Mouse (Mus musculus): ENCODE results near the gene Hoxb5. TPM values are rescaled to one million over a fixed set of nuclear protein-coding genes. Genes with fewer than 3 reads are reported as not detected.

Gene Hoxb5
- polyA plus RNA-seq, 1 experiment from 2014 or later: 67.1 TPM

- Histone ChIP-seq H3K27me3 (no peaks in the 10 kb centered on the region), H3K36me3 (peaks cover 10% of the 10 kb centered on the region; the same call in 1 of the 2 replicates), H3K27ac (replicated peaks) (peak overlapping the region; percentile 100), H3K9ac (peak overlapping the region; percentile 100), H3K9me3 (no peaks in the 10 kb centered on the region), H3K4me3 (peak overlapping the region; percentile 99), H3K4me1 (replicated peaks) (peaks cover 89% of the 10 kb centered on the region), H3K4me2 (peak overlapping the region; percentile 96)
- peak; percentile 7; the same call in 1 of the 2 replicates for ATAC-seq (ENCODE audit: low read depth)
- WGBS: under 1% methylated on average over 29 of the region's 29 CpGs
Measured at GRCm38 (mm10) chr11:96319910-96320309, 16.8 kb downstream of the Hoxb5 start.

DNA sequence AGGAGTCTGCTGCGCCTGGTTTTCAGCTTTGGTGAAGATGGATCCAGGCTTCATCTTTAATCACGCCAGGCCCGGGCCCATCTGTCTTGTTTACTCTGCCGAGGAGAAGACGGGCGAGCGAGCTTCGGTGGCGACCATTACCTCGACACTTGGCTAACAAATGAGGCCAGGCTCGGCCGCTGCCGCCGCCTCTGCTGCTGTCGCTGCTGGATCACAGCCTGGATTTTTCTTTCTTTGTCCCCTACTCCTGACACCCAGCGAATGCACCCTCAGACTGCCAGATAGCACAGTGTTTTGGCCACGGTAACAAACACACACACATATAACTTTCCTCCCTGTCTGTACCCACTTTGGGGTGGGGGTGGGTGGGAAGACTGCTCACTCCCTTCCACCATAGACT is 17.6 kb downstream of the Hoxb5 start:
- ATAC-seq (ENCODE audit: low read depth): no peak
- H3K4me2 ChIP-seq: peak overlapping the region; percentile 96
- under 1% methylated on average over 17 of the region's 17 CpGs for WGBS
- peak overlapping the region; percentile 100 for H3K9ac ChIP-seq
- no peaks in the 10 kb centered on the region for H3K9me3 ChIP-seq
- H3K4me1 ChIP-seq (replicated peaks): peaks cover 89% of the 10 kb centered on the region
- no peaks in the 10 kb centered on the region for H3K27me3 ChIP-seq
- H3K36me3 ChIP-seq: peaks cover 10% of the 10 kb centered on the region; the same call in 1 of the 2 replicates
- H3K27ac ChIP-seq (replicated peaks): peak overlapping the region; percentile 100
- peak overlapping the region; percentile 99 for H3K4me3 ChIP-seq

GRCm38 (mm10) chr11:96321846-96322245 is 18.7 kb downstream of the Hoxb5 start:
- 6% methylated on average over 5 of the region's 5 CpGs for WGBS
- Histone ChIP-seq H3K27me3 (no peaks in the 10 kb centered on the region), H3K4me3 (peak overlapping the region; percentile 99), H3K36me3 (peaks cover 12% of the 10 kb centered on the region; the same call in 1 of the 2 replicates), H3K27ac (replicated peaks) (peak overlapping the region; percentile 100), H3K9ac (peak overlapping the region; percentile 100), H3K4me1 (replicated peaks) (peaks cover 89% of the 10 kb centered on the region), H3K9me3 (no peaks in the 10 kb centered on the region), H3K4me2 (peak overlapping the region; percentile 96)
- no peak for ATAC-seq (ENCODE audit: low read depth)

GRCm38 (mm10) chr11:96322738-96323137 is 19.6 kb downstream of the Hoxb5 start:
- H3K36me3 ChIP-seq: peaks cover 12% of the 10 kb centered on the region; the same call in 1 of the 2 replicates
- H3K4me3 ChIP-seq: peak overlapping the region; percentile 99
- H3K27me3 ChIP-seq: no peaks in the 10 kb centered on the region
- H3K9ac ChIP-seq: peak overlapping the region; percentile 100
- no peaks in the 10 kb centered on the region for H3K9me3 ChIP-seq
- H3K27ac ChIP-seq (replicated peaks): peak overlapping the region; percentile 100
- 4% methylated on average over 6 of the region's 6 CpGs for WGBS
- ATAC-seq (ENCODE audit: low read depth): no peak
- H3K4me2 ChIP-seq: peak overlapping the region; percentile 96
- H3K4me1 ChIP-seq (replicated peaks): peaks cover 89% of the 10 kb centered on the region

DNA sequence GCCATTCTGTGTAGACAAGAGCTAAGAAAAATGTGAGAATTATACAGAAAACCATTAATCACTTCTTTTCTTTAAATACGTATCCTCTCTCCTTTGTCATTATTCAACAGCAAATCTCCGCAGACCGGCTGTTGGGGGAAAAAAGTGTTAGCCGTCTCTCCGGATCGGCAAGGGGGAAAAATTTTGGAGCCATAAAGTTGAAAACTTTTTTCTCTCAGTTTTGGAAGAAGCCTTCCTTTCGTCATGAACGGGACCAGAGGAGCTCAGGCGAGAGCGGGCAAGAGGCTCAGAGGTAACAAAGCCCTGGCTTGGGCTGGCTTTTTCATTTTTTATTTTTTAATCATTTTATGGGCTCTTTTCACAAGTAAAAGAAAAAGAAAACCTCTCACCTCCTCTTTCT is 20.0 kb downstream of the Hoxb5 start, which contains the start of gene Hoxb3:
Gene Hoxb3, plus strand, starts transcription at position 173 of the 400 bp plus-strand sequence.
- Histone ChIP-seq H3K9me3 (no peaks in the 10 kb centered on the region), H3K27me3 (no peaks in the 10 kb centered on the region), H3K4me1 (replicated peaks) (peaks cover 89% of the 10 kb centered on the region), H3K36me3 (peaks cover 12% of the 10 kb centered on the region; the same call in 1 of the 2 replicates), H3K4me3 (peak within 1 kb of the TSS; percentile 99), H3K4me2 (peak within 1 kb of the TSS; percentile 96), H3K9ac (peak within 1 kb of the TSS; percentile 100), H3K27ac (replicated peaks) (peak within 1 kb of the TSS; percentile 100)
- 7% methylated on average over 10 of the region's 10 CpGs for WGBS
- no peak for ATAC-seq (ENCODE audit: low read depth)

DNA sequence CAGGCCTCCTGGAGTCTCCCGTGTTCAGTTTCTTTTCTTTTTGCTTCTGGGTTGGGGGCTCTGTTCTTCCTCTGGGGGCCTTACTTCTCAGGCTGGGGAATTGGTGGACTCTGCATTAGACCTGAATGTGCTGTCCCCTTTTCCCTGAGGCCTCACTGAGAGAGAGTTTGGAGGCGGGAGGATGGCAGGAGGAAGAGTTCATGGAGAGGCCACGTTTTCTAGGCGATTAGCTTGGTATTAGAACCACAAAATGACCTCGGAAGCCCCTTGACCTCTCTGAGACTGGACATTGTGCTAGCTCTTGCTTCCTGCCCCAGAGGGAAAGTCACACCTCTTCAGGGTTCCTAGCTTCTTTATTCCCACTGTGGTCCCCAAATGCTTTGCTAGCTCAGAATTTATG is 21.0 kb downstream of the Hoxb5 start:
- Histone ChIP-seq H3K4me2 (peak overlapping the region; percentile 96), H3K4me3 (peak overlapping the region; percentile 99), H3K4me1 (replicated peaks) (peaks cover 97% of the 10 kb centered on the region)

GRCm38 (mm10) chr11:96324965-96325364 is 21.8 kb downstream of the Hoxb5 start:
- 4% methylated on average over 8 of the region's 8 CpGs for WGBS
- peak overlapping the region; percentile 96 for H3K4me2 ChIP-seq
- peak overlapping the region; percentile 100 for H3K27ac ChIP-seq (replicated peaks)
- ATAC-seq (ENCODE audit: low read depth): no peak
- no peaks in the 10 kb centered on the region for H3K27me3 ChIP-seq
- peak overlapping the region; percentile 99 for H3K4me3 ChIP-seq
- H3K9me3 ChIP-seq: no peaks in the 10 kb centered on the region
- H3K4me1 ChIP-seq (replicated peaks): peaks cover 100% of the 10 kb centered on the region
- peak overlapping the region; percentile 100 for H3K9ac ChIP-seq
- H3K36me3 ChIP-seq: peaks cover 13% of the 10 kb centered on the region; the same call in 1 of the 2 replicates

More for the DNA sequence above, 21.0 kb downstream of the Hoxb5 start:
- no peaks in the 10 kb centered on the region for H3K9me3 ChIP-seq
- H3K27ac ChIP-seq (replicated peaks): peak overlapping the region; percentile 100
- H3K9ac ChIP-seq: peak overlapping the region; percentile 100
- ATAC-seq (ENCODE audit: low read depth): no peak
- H3K36me3 ChIP-seq: peaks cover 12% of the 10 kb centered on the region; the same call in 1 of the 2 replicates
- no peaks in the 10 kb centered on the region for H3K27me3 ChIP-seq
- 6% methylated on average over 5 of the region's 5 CpGs for WGBS

DNA sequence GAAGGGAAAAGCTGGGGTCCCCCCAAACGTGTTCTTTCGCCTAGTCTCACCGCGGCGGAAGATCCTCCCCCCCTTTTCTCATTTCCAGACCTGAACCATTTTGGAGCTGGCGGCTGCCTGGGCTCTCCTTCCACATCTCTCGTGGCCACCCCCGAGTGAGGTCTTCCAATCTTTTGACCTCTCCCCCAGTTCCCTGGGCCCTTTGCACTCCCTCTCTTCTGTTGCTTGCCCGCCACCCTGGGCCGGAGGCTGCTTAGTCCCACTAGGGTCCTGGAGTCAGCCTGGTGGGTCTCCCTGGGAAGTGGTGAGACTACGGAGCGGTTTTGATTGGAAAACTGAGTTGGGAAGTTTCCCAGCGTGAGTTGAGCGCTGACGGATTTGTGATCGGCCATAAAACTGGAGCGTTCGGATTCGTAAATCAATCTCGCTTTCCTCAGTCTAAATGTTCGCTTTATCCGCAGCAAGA is 22.6 kb downstream of the Hoxb5 start:
- peak overlapping the region; percentile 100 for H3K27ac ChIP-seq (replicated peaks)
- no peak for ATAC-seq (ENCODE audit: low read depth)
- H3K9ac ChIP-seq: peak overlapping the region; percentile 100
- H3K4me2 ChIP-seq: peak overlapping the region; percentile 96
- no peaks in the 10 kb centered on the region for H3K27me3 ChIP-seq
- no peaks in the 10 kb centered on the region for H3K9me3 ChIP-seq
- WGBS: 3% methylated on average over 22 of the region's 22 CpGs
- peak overlapping the region; percentile 99 for H3K4me3 ChIP-seq
- peaks cover 16% of the 10 kb centered on the region; the same call in 1 of the 2 replicates for H3K36me3 ChIP-seq
- peaks cover 100% of the 10 kb centered on the region for H3K4me1 ChIP-seq (replicated peaks)

DNA sequence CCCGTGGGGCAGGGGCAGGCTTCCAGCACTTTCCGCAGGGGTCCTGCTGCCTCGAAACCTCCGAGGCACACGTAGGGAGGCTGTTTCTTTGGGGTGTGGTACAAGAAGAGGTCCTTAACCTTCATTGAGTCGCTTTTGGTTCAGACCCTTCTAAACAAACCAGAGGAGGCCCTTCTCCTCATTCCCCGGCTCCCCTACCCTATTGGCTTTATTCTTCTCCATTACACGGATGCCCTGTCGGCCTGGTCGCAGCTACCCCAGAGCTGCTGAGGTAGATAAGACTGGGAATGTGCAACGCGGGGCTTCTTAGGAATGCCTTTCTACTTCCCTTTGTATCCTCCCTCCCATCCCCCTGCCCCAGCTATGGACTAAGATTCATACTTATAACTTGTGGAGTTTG is 23.6 kb downstream of the Hoxb5 start:
- no peaks in the 10 kb centered on the region for H3K9me3 ChIP-seq
- H3K4me1 ChIP-seq (replicated peaks): peaks cover 100% of the 10 kb centered on the region
- peak overlapping the region; percentile 96 for H3K4me2 ChIP-seq
- no peaks in the 10 kb centered on the region for H3K27me3 ChIP-seq
- H3K36me3 ChIP-seq: peaks cover 16% of the 10 kb centered on the region; the same call in 1 of the 2 replicates
- peak overlapping the region; percentile 100 for H3K27ac ChIP-seq (replicated peaks)
- H3K9ac ChIP-seq: peak overlapping the region; percentile 100
- 1% methylated on average over 12 of the region's 12 CpGs for WGBS
- H3K4me3 ChIP-seq: peak overlapping the region; percentile 99
- no peak for ATAC-seq (ENCODE audit: low read depth)

DNA sequence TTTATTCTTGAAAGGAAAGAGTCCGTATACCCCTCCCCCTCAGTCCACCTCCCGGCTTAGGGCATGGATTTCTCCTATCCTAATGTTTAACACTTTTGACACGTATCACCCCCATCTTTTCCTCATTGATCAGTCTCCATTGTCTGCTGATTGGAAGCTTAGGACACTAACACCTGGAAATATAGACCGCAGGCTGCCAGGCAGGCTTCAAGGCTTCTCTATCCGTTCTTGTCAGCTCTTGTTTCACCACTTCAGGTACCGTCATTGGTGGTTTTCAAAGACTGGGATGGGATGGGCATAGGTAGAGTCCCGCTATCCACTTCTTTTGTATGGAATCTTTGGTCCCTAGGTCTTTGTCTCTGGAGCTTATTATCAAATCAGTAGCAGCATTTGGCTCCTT is 24.0 kb downstream of the Hoxb5 start:
- peak overlapping the region; percentile 99 for H3K4me3 ChIP-seq
- ATAC-seq (ENCODE audit: low read depth): no peak
- H3K36me3 ChIP-seq: peaks cover 19% of the 10 kb centered on the region; the same call in 1 of the 2 replicates
- 5% methylated on average over 7 of the region's 7 CpGs for WGBS
- H3K4me2 ChIP-seq: peak overlapping the region; percentile 96
- H3K27me3 ChIP-seq: no peaks in the 10 kb centered on the region
- peak overlapping the region; percentile 100 for H3K9ac ChIP-seq
- peaks cover 100% of the 10 kb centered on the region for H3K4me1 ChIP-seq (replicated peaks)
- no peaks in the 10 kb centered on the region for H3K9me3 ChIP-seq
- peak overlapping the region; percentile 100 for H3K27ac ChIP-seq (replicated peaks)

DNA sequence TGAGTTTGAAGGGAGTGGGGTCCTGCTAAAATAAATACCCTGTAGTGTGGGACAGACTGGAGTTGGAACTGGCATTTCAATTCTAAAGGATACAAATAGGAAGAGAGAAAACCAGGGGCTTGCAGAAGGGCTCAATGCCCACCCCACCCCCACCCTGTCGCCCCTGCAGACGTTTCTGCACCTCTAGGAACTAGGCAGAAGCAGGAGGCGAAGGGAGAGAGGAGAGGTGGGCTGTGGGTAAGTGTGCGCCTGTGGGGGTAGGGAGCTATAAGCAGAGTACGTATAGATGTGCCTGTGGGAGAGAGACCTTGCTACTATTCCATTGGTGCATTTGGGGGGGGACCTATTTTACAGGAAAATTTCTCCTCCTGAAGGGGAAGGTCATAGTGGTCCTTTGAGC is 24.6 kb downstream of the Hoxb5 start:
- Histone ChIP-seq H3K27ac (replicated peaks) (peak overlapping the region; percentile 100), H3K4me3 (peak overlapping the region; percentile 99), H3K36me3 (peaks cover 22% of the 10 kb centered on the region), H3K27me3 (no peaks in the 10 kb centered on the region), H3K9ac (peak overlapping the region; percentile 100), H3K4me1 (replicated peaks) (peaks cover 100% of the 10 kb centered on the region), H3K4me2 (peak overlapping the region; percentile 96), H3K9me3 (no peaks in the 10 kb centered on the region)
- 4% methylated on average over 5 of the region's 5 CpGs for WGBS
- ATAC-seq (ENCODE audit: low read depth): peak; percentile 65

DNA sequence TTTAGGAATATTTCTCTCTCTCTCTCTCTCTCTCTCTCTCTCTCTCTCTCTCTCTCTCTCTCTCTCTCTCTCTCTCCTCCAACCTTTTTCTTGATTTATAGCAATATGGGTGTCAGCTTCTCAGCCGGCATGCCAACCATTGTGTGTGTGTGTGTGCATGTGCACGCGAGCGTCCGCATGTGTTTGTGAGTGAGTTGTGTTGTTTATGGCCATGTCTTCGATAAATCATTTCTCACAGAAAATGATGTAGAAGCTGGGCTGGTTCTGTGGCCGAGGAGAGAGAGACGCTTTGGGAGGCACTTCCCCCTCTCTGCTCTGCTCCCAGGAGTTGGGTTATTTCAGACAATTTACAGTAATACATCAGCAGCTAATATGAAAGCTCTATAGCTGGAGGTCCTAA is 25.5 kb downstream of the Hoxb5 start:
- Histone ChIP-seq H3K9me3 (no peaks in the 10 kb centered on the region), H3K27ac (replicated peaks) (peak overlapping the region; percentile 100), H3K4me2 (peak overlapping the region; percentile 96), H3K4me3 (peak overlapping the region; percentile 99), H3K9ac (peak overlapping the region; percentile 100), H3K4me1 (replicated peaks) (peaks cover 100% of the 10 kb centered on the region), H3K36me3 (peaks cover 27% of the 10 kb centered on the region), H3K27me3 (no peaks in the 10 kb centered on the region)
- ATAC-seq (ENCODE audit: low read depth): no peak
- 5% methylated on average over 8 of the region's 8 CpGs for WGBS

Measured in neural tube, embryonic 13.5 days (tissue).